Comparison of ENCODE assay signal across 8 mouse cellular contexts in the genomic region with DNA sequence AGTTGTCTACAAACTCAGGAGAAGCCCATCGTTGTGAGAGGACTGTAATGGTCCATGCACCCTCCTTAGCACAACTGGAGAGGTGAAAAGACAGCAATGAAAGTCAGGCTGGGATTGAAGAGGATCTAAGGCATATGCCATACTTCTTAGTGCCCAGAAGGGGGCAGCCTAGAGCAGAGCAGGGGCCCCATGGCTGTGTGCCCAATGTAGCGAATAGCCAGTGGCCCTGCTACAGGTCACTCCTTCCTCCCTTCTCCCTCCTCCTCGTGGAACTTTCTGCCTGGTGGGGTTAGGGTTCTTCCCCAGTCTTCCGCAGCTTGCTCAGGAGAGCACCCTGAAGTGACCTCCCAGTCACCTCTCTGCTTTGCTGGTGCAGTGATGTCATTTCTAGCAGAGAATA.
DNase-seq lines count a peak whose midpoint lies in the region; ATAC-seq lines count a peak whose summit lies in the region.

No protein-coding gene starts in this region.

- H3K36me3 ChIP-seq in forebrain, embryonic 13.5 days (ENCODE audit: poor library complexity, severe bottlenecking), result no peaks in the 10 kb centered on the region
- no peaks in the 10 kb centered on the region for H3K36me3 ChIP-seq in forebrain, embryonic 16.5 days (ENCODE audit: control insufficient read depth, insufficient read depth)
- H3K36me3 ChIP-seq in liver, embryonic 12.5 days, result no peaks in the 10 kb centered on the region

- DNase-seq in 416B (ENCODE audit: low read depth), result peak; percentile 30
- peak; percentile 71 for DNase-seq in adrenal gland, postnatal 10 days
- DNase-seq in retina, embryonic 14.5 days (ENCODE audit: low spot score), result peak; percentile 78
- DNase-seq in right cerebral cortex, postnatal 25 days, result no peak

- no peak overlapping the region for H3K9ac ChIP-seq in forebrain, embryonic 13.5 days
- H3K9ac ChIP-seq in forebrain, embryonic 16.5 days (replicated peaks; ENCODE audit: low read depth, low read length), result no peak overlapping the region
- no peak overlapping the region for H3K9ac ChIP-seq in liver, embryonic 12.5 days

- ATAC-seq in forebrain, embryonic 13.5 days, result peak; percentile 6; the same call in 1 of the 2 replicates
- no peak for ATAC-seq in forebrain, embryonic 16.5 days
- peak; percentile 35; the same call in 1 of the 2 replicates for ATAC-seq in granulocyte monocyte progenitor cell, adult 5-6 weeks (replicated peaks; ENCODE audit: poor library complexity, severe bottlenecking)
- 0 out of 2 replicates have a peak, but pooled peaks have one; percentile 24 for ATAC-seq in liver, embryonic 12.5 days

- no peak overlapping the region for H3K4me2 ChIP-seq in forebrain, embryonic 13.5 days
- no peak overlapping the region for H3K4me2 ChIP-seq in forebrain, embryonic 16.5 days (ENCODE audit: low read length)
- no peak overlapping the region for H3K4me2 ChIP-seq in liver, embryonic 12.5 days

- no peak overlapping the region for H3K4me3 ChIP-seq in forebrain, embryonic 13.5 days
- no peak overlapping the region for H3K4me3 ChIP-seq in forebrain, embryonic 16.5 days (replicated peaks; ENCODE audit: low read length)
- no peak overlapping the region for H3K4me3 ChIP-seq in liver, embryonic 12.5 days

- peaks cover 16% of the 10 kb centered on the region; the same call in 1 of the 2 replicates for H3K27me3 ChIP-seq in forebrain, embryonic 13.5 days
- 0 out of 2 replicates have a peak, but pooled peaks cover 4% of the 10 kb centered on the region for H3K27me3 ChIP-seq in forebrain, embryonic 16.5 days (replicated peaks; ENCODE audit: control insufficient read depth, insufficient read depth, low read length)
- no peaks in the 10 kb centered on the region for H3K27me3 ChIP-seq in liver, embryonic 12.5 days (replicated peaks)

- H3K9me3 ChIP-seq in forebrain, embryonic 13.5 days (replicated peaks), result no peaks in the 10 kb centered on the region
- H3K9me3 ChIP-seq in forebrain, embryonic 16.5 days (ENCODE audit: control insufficient read depth, low read length), result no peaks in the 10 kb centered on the region
- H3K9me3 ChIP-seq in liver, embryonic 12.5 days (replicated peaks), result no peaks in the 10 kb centered on the region

- no peaks in the 10 kb centered on the region; the same call in 1 of the 2 replicates for H3K4me1 ChIP-seq in forebrain, embryonic 13.5 days
- H3K4me1 ChIP-seq in forebrain, embryonic 16.5 days (replicated peaks; ENCODE audit: control insufficient read depth, insufficient read depth, low read length), result 0 out of 2 replicates have a peak, but pooled peaks cover 3% of the 10 kb centered on the region
- no peaks in the 10 kb centered on the region for H3K4me1 ChIP-seq in liver, embryonic 12.5 days

- no peak overlapping the region for H3K27ac ChIP-seq in forebrain, embryonic 13.5 days
- no peak overlapping the region for H3K27ac ChIP-seq in forebrain, embryonic 16.5 days (ENCODE audit: low read length)
- H3K27ac ChIP-seq in liver, embryonic 12.5 days, result no peak overlapping the region

- WGBS in forebrain, embryonic 13.5 days, result 9% methylated on average over 4 of the region's 4 CpGs
- 16% methylated on average over 4 of the region's 4 CpGs for WGBS in forebrain, embryonic 16.5 days
- 18% methylated on average over 4 of the region's 4 CpGs for WGBS in liver, embryonic 12.5 days (ENCODE audit: insufficient replicate concordance)
